Mouse (Mus musculus) WW6 (cell line): ENCODE data around the gene Man1a2.

ENCODE experiments used
- DNase-seq: peaks from one replicate; pipeline ENCODE4 v3.0.0-alpha.2; 2013; ENCODE audit warnings: low read depth, low spot score

Man1a2 gene

GRCm38 (mm10) chr3:100685763-100686370 is 564 bp upstream of the Man1a2 start:
- no peak for DNase-seq

- DNase-seq = no peak
Observed at GRCm38 (mm10) chr3:100684234-100684975, 898 bp downstream of the Man1a2 start.

GRCm38 (mm10) chr3:100682841-100683240 is 2.5 kb downstream of the Man1a2 start:
- DNase-seq = no peak

- DNase-seq = no peak
Observed at GRCm38 (mm10) chr3:100682281-100682680, 3.0 kb downstream of the Man1a2 start.

- no peak for DNase-seq
Observed at GRCm38 (mm10) chr3:100681448-100682092, 3.7 kb downstream of the Man1a2 start.

- DNase-seq = no peak
Observed at GRCm38 (mm10) chr3:100680226-100680625, 5.1 kb downstream of the Man1a2 start.

GRCm38 (mm10) chr3:100678951-100679570 is 6.2 kb downstream of the Man1a2 start:
- no peak for DNase-seq

- no peak for DNase-seq
Observed at GRCm38 (mm10) chr3:100675146-100675545, 10.2 kb downstream of the Man1a2 start.

GRCm38 (mm10) chr3:100670412-100670811 is 14.9 kb downstream of the Man1a2 start:
- DNase-seq = no peak

- no peak for DNase-seq
Observed at GRCm38 (mm10) chr3:100653291-100653690, 32.0 kb downstream of the Man1a2 start.

GRCm38 (mm10) chr3:100641581-100641980 is 43.7 kb downstream of the Man1a2 start:
- no peak for DNase-seq

- DNase-seq = no peak
Observed at GRCm38 (mm10) chr3:100636255-100636654, 49.0 kb downstream of the Man1a2 start.

GRCm38 (mm10) chr3:100634821-100635220 is 50.5 kb downstream of the Man1a2 start:
- DNase-seq = no peak

- DNase-seq = no peak
Observed at GRCm38 (mm10) chr3:100618511-100618910, 66.8 kb downstream of the Man1a2 start.

GRCm38 (mm10) chr3:100610916-100611315 is 74.4 kb downstream of the Man1a2 start:
- no peak for DNase-seq

GRCm38 (mm10) chr3:100604539-100604938 is 80.8 kb downstream of the Man1a2 start:
- no peak for DNase-seq

GRCm38 (mm10) chr3:100599265-100599820 is 86.0 kb downstream of the Man1a2 start:
- no peak for DNase-seq

GRCm38 (mm10) chr3:100591053-100591452 is 94.2 kb downstream of the Man1a2 start:
- no peak for DNase-seq

GRCm38 (mm10) chr3:100582721-100583355 is 102.5 kb downstream of the Man1a2 start:
- no peak for DNase-seq

- DNase-seq = no peak
Observed at GRCm38 (mm10) chr3:100572571-100573183, 112.6 kb downstream of the Man1a2 start.
